Mouse (Mus musculus) limb, embryonic 12.5 days (tissue): Measurements from ENCODE around the gene Trappc1. TPM values are rescaled to one million over a fixed set of nuclear protein-coding genes. Genes with fewer than 3 reads are reported as not detected.
A peak's percentile ranks its signal among the peaks of the same experiment; 100 is the strongest.

Experiments used
- ATAC-seq: fragments of 200-750 bp; cut with Nextera tagmentation; 2 replicates; pipeline ENCODE4 v1.8.0; 2017; ENCODE audit warnings: low read depth, moderate TSS enrichment; ENCODE audit not compliant: insufficient number of reproducible peaks, insufficient read depth, low FRiP score, low TSS enrichment
- H3K27ac ChIP-seq: fragments of 300-500 bp; sonication (generic); 2 replicates; pipeline ENCODE4 v1.5.1; 2016; ENCODE audit warnings: mild to moderate bottlenecking, moderate library complexity
- H3K27me3 ChIP-seq: fragments of 300-500 bp; sonication (generic); 2 replicates; pipeline ENCODE4 v1.6.1; 2016; ENCODE audit warnings: mild to moderate bottlenecking, moderate library complexity
- H3K36me3 ChIP-seq: fragments of 300-500 bp; sonication (generic); 2 replicates; pipeline ENCODE4 v1.6.1; 2016; ENCODE audit warnings: mild to moderate bottlenecking, moderate library complexity
- H3K4me1 ChIP-seq: fragments of 300-500 bp; sonication (generic); replicated peaks from 2 replicates; pipeline ENCODE4 v1.6.1; 2016
- H3K4me2 ChIP-seq: fragments of 300-500 bp; sonication (generic); 2 replicates; pipeline ENCODE4 v1.6.1; 2016; ENCODE audit warnings: mild to moderate bottlenecking, moderate library complexity
- H3K4me3 ChIP-seq: fragments of 300-500 bp; sonication (generic); replicated peaks from 2 replicates; pipeline ENCODE4 v1.5.1; 2016; ENCODE audit warnings: mild to moderate bottlenecking
- H3K9ac ChIP-seq: fragments of 300-500 bp; sonication (generic); replicated peaks from 2 replicates; pipeline ENCODE4 v1.6.1; 2016; ENCODE audit warnings: mild to moderate bottlenecking, moderate library complexity
- H3K9me3 ChIP-seq: fragments of 300-500 bp; sonication (generic); 2 replicates; pipeline ENCODE4 v1.6.1; 2016; ENCODE audit warnings: mild to moderate bottlenecking, moderate library complexity
- WGBS: fragments of 180-500 bp; shearing (Covaris S2); methylation state at CpG from one replicate; pipeline ENCODE4 v1.1.7; 2016; 5-methylcytosine and 5-hydroxymethylcytosine counted together
- polyA plus RNA-seq: library from polyadenylated mRNA; unstranded; fragments of >200 nt; fragmentation: Nextera tagmentation; extraction: Ambion mirVana; gene quantifications from 2 replicates; pipeline ENCODE4 v1.2.1, GENCODE M21; 2016

Trappc1 gene
- polyA plus RNA-seq, 1 experiment from 2014 or later: 136 TPM

GRCm38 (mm10) chr11:69364376-69364775, 40.6 kb downstream of the Trappc1 start:
- Histone ChIP-seq H3K4me3 (0 out of 2 replicates have a peak overlapping the region, but pooled peaks have one; percentile 95), H3K27ac (peak overlapping the region; percentile 100), H3K9me3 (no peaks in the 10 kb centered on the region), H3K4me1 (peaks cover 35% of the 10 kb centered on the region), H3K9ac (no peak overlapping the region), H3K36me3 (peaks cover 51% of the 10 kb centered on the region), H3K4me2 (peak overlapping the region; percentile 97), H3K27me3 (no peaks in the 10 kb centered on the region)
- 54% methylated on average over 8 of the region's 8 CpGs for WGBS
- no peak for ATAC-seq

GRCm38 (mm10) chr11:69364910-69365309, 41.1 kb downstream of the Trappc1 start:
- WGBS: 0% methylated on average over 6 of the region's 6 CpGs

DNA sequence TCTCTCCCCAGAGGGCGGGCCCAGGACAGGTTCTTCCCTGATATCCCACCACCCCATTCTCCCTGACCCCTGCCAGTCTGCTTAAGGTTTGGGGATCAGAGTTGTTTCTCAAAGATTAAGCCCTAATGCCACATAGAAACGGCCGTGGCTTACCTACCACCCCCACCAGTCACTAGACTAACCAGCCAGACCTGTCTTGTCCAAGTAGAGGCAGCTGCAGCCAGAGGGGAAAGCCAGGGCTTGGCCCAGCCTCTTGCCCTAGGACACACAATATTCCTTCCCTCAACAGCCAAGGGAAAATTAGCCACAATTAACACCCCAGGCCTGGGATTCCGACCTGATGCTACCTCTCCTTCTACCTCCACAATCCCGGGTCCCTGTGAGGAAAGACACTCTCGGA, 41.9 kb downstream of the Trappc1 start:
- Histone ChIP-seq H3K4me1 (peaks cover 41% of the 10 kb centered on the region), H3K27ac (peak overlapping the region; percentile 100), H3K9ac (peak overlapping the region; percentile 73), H3K4me2 (peak overlapping the region; percentile 97), H3K27me3 (no peaks in the 10 kb centered on the region), H3K9me3 (no peaks in the 10 kb centered on the region), H3K4me3 (peak overlapping the region; percentile 95), H3K36me3 (peaks cover 38% of the 10 kb centered on the region)
- no peak for ATAC-seq
- 17% methylated on average over 6 of the region's 6 CpGs for WGBS

More at GRCm38 (mm10) chr11:69364910-69365309, 41.1 kb downstream of the Trappc1 start:
- Histone ChIP-seq H3K9ac (peak overlapping the region; percentile 73; the same call in 1 of the 2 replicates), H3K27me3 (no peaks in the 10 kb centered on the region), H3K4me3 (peak overlapping the region; percentile 95), H3K36me3 (peaks cover 46% of the 10 kb centered on the region), H3K27ac (peak overlapping the region; percentile 100), H3K9me3 (no peaks in the 10 kb centered on the region), H3K4me2 (peak overlapping the region; percentile 97), H3K4me1 (peaks cover 36% of the 10 kb centered on the region)
- ATAC-seq: no peak

GRCm38 (mm10) chr11:69366157-69366854, 42.5 kb downstream of the Trappc1 start:
- Histone ChIP-seq H3K27me3 (no peaks in the 10 kb centered on the region), H3K27ac (peak overlapping the region; percentile 100), H3K4me1 (peaks cover 46% of the 10 kb centered on the region), H3K4me3 (peak overlapping the region; percentile 95), H3K36me3 (peaks cover 34% of the 10 kb centered on the region), H3K4me2 (peak overlapping the region; percentile 97), H3K9me3 (no peaks in the 10 kb centered on the region), H3K9ac (peak overlapping the region; percentile 73)
- peak; percentile 85 for ATAC-seq
- under 1% methylated on average over 26 of the region's 26 CpGs for WGBS

DNA sequence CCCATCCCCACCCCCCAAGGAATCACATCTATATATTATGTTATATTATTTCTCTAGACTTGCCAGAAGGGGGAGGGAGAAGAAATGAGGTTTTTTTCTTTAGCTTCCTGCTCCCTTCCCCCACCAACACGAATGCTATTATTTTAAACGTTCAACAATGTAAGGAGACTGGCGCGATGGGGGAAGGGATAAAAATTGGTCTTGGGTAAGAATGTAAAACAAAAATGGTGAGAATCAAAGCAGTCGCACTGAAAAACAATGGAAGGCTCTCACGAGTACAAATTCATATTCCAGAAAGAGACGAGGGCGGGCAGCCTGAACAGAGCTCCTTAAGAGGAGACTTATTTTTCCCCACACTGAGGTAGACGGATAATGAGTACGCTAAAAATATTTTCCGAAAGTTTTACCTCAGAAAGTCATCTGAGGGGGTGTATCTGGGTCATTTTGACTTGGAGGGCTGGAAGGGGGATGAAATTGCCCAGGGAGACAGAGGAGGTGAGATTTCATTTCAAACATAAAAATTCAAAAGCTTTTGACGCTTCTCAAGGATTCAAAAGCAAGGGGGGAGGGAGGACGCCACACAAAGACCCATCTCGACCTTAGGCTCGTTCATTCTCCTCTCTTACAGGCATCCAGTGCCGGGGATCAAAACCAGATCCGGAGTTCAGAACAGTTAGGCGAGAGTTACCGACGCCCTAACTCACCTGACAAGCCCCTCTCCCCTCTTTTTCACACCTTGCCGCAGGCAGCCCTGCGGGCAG, 43.3 kb downstream of the Trappc1 start:
- H3K4me1 ChIP-seq: peaks cover 54% of the 10 kb centered on the region
- no peaks in the 10 kb centered on the region for H3K9me3 ChIP-seq
- peak overlapping the region; percentile 100 for H3K9ac ChIP-seq
- no peaks in the 10 kb centered on the region for H3K27me3 ChIP-seq
- peaks cover 33% of the 10 kb centered on the region for H3K36me3 ChIP-seq
- H3K4me2 ChIP-seq: peak overlapping the region; percentile 97
- ATAC-seq: no peak
- peak overlapping the region; percentile 95 for H3K4me3 ChIP-seq
- WGBS: under 1% methylated on average over 22 of the region's 22 CpGs
- H3K27ac ChIP-seq: peak overlapping the region; percentile 100

- H3K4me2 ChIP-seq: peak overlapping the region; percentile 97
- H3K4me1 ChIP-seq: peaks cover 55% of the 10 kb centered on the region
- H3K4me3 ChIP-seq: peak overlapping the region; percentile 95
- no peak; the same call in 1 of the 2 replicates for ATAC-seq
- no peaks in the 10 kb centered on the region for H3K27me3 ChIP-seq
- H3K9me3 ChIP-seq: peaks cover 5% of the 10 kb centered on the region; the same call in 1 of the 2 replicates
- peak overlapping the region; percentile 100 for H3K27ac ChIP-seq
- peaks cover 32% of the 10 kb centered on the region for H3K36me3 ChIP-seq
- H3K9ac ChIP-seq: peak overlapping the region; percentile 100
- WGBS: under 1% methylated on average over 22 of the region's 22 CpGs
These were observed 44.0 kb downstream of the Trappc1 start for GRCm38 (mm10) chr11:69367616-69368355.

DNA sequence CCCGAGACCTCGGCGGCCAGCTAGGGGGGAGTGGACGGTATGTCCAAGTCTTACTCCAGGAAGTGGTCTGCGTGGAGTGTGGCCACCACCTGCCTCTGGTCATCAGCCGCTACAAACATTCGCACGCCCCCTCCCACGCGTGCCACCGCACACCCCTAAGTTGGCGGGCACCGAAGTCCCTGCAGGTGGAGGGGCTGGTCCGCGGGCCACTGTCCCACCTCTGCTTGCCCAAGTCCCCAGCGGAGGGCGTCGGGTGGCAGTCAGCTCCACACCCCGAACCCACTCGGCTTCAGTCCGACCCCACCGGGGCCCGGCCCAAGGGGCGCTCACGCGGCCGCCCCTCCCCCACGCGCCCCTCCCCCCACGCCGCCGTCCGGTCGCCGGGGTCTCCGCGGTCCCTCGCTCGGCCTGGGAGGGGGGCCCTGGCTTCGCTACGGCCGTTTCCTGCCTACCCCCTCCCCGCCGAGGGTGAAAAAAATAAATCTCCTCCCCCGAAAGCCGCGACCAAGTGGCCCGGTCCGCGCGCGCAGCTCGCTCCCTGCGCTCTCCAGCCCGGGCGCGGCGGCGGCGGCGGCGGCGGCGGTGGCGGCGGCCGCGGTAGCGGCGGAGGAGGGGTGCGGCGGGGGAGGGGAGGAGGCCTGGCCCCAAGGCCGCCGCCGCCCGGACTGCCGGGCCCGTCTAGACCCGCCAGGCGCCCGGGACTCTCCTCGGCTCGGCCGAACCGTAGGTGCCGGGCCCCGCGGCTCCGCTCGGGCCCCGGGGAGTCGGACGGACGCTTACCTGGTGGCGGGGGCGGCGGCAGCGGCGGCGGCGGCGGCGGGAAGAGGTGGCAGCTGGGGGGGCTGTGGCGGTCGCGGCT, 44.8 kb downstream of the Trappc1 start:
- Histone ChIP-seq H3K4me3 (peak overlapping the region; percentile 95), H3K27ac (peak overlapping the region; percentile 100), H3K36me3 (peaks cover 32% of the 10 kb centered on the region), H3K4me2 (peak overlapping the region; percentile 97), H3K4me1 (peaks cover 52% of the 10 kb centered on the region), H3K27me3 (no peaks in the 10 kb centered on the region), H3K9ac (peak overlapping the region; percentile 100), H3K9me3 (peaks cover 6% of the 10 kb centered on the region; the same call in 1 of the 2 replicates)
- under 1% methylated on average over 63 of the region's 106 CpGs for WGBS
- ATAC-seq: no peak

DNA sequence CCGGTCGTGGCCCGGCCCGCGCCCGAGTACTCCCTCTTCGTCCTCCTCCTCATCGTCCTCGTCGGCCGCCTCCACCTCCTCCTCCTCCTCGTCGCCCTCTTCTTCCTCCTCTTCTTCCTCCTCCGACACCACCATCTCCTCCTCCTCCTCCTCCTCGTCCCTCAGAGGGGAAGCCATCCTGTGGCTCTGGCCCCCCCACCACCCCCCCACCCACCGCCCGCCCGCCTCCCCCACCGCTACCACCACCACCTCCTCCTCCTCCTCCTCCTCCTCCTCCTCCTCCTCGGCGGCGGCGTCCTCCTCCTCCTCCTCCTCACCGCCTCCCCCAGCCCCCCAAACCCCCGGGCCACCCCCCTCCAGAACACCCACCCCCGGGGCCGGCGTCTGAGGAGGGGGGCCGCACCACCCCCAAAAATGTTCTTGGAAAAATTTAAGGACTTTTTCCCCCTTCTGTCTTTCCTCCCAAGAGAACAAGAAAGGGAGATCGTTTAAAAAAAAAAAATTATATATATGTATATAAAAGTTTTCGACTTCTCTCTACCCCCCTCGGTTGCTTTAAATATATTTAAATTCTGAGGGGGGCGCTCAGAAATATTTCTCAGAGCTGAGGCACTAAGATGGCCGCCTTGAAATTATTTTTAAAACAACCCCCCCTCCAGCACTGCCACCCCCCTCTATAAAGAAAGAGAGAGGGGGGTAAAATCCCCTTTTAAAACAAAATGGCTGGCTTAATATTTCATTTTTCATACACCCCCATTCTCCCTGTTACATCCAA, 45.6 kb downstream of the Trappc1 start, which contains the start of gene Chd3:
Gene Chd3 (minus strand): TSS at position 192 of the 775 bp plus-strand sequence.
- Histone ChIP-seq H3K27ac (peak within 1 kb of the TSS; percentile 100), H3K9me3 (peaks cover 6% of the 10 kb centered on the region; the same call in 1 of the 2 replicates), H3K9ac (peak within 1 kb of the TSS; percentile 100), H3K27me3 (no peaks in the 10 kb centered on the region), H3K4me1 (peaks cover 48% of the 10 kb centered on the region), H3K4me2 (peak within 1 kb of the TSS; percentile 97), H3K36me3 (peaks cover 31% of the 10 kb centered on the region), H3K4me3 (peak within 1 kb of the TSS; percentile 95)
- no peak for ATAC-seq
- 5% methylated on average over 9 of the region's 34 CpGs for WGBS

DNA sequence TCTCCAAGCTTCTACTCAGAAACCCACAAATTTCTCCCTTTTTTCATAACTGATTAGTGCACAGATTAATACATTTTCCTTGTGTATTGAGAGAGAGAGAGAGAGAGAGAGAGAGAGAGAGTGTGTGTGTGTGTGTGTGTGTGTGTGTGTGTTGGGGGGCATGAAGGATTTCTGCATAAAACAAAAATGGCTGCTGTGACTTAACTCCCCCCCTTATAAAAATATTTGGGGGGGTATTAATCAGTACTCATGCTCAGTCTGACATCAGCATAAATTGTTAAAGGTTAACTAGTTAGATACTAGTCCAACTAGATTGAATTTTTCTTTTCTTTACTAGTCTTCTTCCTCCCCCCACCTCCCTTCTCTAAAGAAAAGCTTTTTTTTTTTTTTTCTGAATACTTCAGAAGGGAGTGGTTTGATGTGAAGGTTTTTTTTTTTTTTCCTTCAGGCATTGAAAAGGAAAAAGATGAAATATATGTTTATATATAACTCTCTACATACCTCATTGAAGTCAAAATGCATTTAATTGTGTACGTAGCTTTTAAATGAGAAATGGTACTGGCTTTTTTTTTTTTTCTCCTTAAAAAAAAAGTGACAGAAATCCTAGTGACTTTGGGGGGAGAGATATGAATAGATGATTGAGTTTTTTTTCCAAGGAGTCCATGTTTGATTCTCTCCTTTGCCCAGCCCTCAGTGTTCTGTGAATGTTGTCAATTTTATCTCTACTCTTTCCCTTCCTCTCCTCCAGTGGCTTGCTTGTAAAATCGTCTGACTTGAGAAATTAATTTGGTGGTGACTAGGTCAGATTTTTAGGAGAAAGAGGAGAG, 46.4 kb downstream of the Trappc1 start:
- H3K36me3 ChIP-seq: peaks cover 33% of the 10 kb centered on the region

More for the DNA sequence above, 46.4 kb downstream of the Trappc1 start:
- 36% methylated on average over 2 of the region's 2 CpGs for WGBS
- Histone ChIP-seq H3K9ac (peak overlapping the region; percentile 100), H3K9me3 (peaks cover 6% of the 10 kb centered on the region; the same call in 1 of the 2 replicates), H3K4me1 (peaks cover 40% of the 10 kb centered on the region), H3K27ac (peak overlapping the region; percentile 100), H3K27me3 (no peaks in the 10 kb centered on the region), H3K4me2 (peak overlapping the region; percentile 97), H3K4me3 (peak overlapping the region; percentile 95)
- ATAC-seq: no peak
